Mouse (Mus musculus) CD4-positive, CD25-positive, alpha-beta regulatory T cell (primary cell): ENCODE results near the gene Cnnm2. TPM values are rescaled to one million over a fixed set of nuclear protein-coding genes. Genes with fewer than 3 reads are reported as not detected.

Experiments used
- polyA plus RNA-seq: library from polyadenylated mRNA; unstranded; fragments of 100-300 nt; shearing (Covaris generic); gene quantifications from one replicate; pipeline ENCODE4 v1.2.1, GENCODE M21; 2017

Gene Cnnm2
- polyA plus RNA-seq = 3.5 TPM

GRCm38 (mm10) chr19:46761247-46761946 is at the start of gene Cnnm2:
Gene Cnnm2 (plus strand): TSS chr19:46761596.

Other genes starting within 250 kb of the Cnnm2 start
- 16.9 TPM for gene Arl3, start 188.4 kb upstream of the Cnnm2 start, polyA plus RNA-seq
- 14.2 TPM for gene Sfxn2, start 188.2 kb upstream of the Cnnm2 start, polyA plus RNA-seq
- 68.5 TPM for gene Wbp1l, start 162.5 kb upstream of the Cnnm2 start, polyA plus RNA-seq
- gene Cyp17a1, start 88.4 kb upstream of the Cnnm2 start, polyA plus RNA-seq = 0.16 TPM
- gene Borcs7, start 71.7 kb upstream of the Cnnm2 start, polyA plus RNA-seq = 6.5 TPM
- gene As3mt, start 54.1 kb upstream of the Cnnm2 start, polyA plus RNA-seq = 15.9 TPM